Mouse (Mus musculus): ENCODE data around the gene Kcp.

Kcp gene

GRCm38 (mm10) chr6:29523301-29524033 lies 15.7 kb upstream of the Kcp start:
- in situ Hi-C loops (cut with MboI; ENCODE audit: low sequenced_read_pairs) = no loop called here

GRCm38 (mm10) chr6:29522626-29523300 lies 15.0 kb upstream of the Kcp start:
- in situ Hi-C loops (cut with MboI; ENCODE audit: low sequenced_read_pairs) = no loop called here

GRCm38 (mm10) chr6:29517139-29517538 lies 9.4 kb upstream of the Kcp start:
- in situ Hi-C loops (cut with MboI; ENCODE audit: low sequenced_read_pairs) = no loop called here

DNA sequence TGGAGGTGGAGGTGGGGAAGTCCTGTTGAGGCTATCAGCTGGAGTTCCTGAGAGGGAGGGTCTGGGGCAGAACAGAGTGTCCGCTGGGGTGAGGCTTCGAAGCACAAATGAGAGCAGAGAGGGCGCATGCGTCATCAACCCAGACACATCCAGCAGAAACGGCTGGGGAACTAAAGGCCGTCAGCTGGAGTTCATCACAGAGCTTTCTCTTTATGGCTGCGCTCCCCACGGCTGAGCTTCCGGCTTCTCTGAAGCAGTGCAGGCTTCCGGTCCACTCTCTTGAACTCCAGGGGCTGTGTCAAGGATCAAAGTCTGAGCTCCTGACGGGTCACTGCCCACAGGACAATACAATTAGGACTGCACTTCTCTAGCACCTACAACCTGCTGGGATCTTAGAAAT lies 5.5 kb upstream of the Kcp start:
- in situ Hi-C loops (cut with MboI; ENCODE audit: low sequenced_read_pairs) = no loop called here

GRCm38 (mm10) chr6:29509086-29509485 lies 1.3 kb upstream of the Kcp start:
- in situ Hi-C loops (cut with MboI; ENCODE audit: low sequenced_read_pairs) = no loop called here

GRCm38 (mm10) chr6:29506834-29507233 lies 918 bp downstream of the Kcp start:
- in situ Hi-C loops (cut with MboI; ENCODE audit: low sequenced_read_pairs) = no loop called here

DNA sequence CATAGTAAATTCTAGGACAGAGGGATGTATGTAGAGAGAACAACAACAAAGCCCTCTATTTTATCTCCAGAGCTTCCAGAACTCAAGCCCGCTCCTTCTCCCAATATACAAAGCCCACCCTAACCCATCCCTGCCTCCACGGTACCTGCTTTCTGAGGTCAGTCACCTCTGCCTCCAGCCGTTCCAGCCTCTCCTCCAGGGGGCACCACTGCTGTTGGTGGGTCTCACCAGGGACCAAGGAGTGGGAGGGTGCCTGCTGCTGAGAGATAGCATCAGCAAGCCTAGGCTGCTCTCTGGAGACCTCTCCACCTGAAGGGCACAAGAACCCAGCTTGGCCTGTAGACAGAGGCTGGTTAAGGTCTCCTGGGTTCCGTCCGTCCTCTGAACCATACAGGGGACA lies 2.3 kb downstream of the Kcp start:
- in situ Hi-C loops (cut with MboI; ENCODE audit: low sequenced_read_pairs) = no loop called here

GRCm38 (mm10) chr6:29501599-29501998 lies 6.2 kb downstream of the Kcp start:
- in situ Hi-C loops (cut with MboI; ENCODE audit: low sequenced_read_pairs) = no loop called here

DNA sequence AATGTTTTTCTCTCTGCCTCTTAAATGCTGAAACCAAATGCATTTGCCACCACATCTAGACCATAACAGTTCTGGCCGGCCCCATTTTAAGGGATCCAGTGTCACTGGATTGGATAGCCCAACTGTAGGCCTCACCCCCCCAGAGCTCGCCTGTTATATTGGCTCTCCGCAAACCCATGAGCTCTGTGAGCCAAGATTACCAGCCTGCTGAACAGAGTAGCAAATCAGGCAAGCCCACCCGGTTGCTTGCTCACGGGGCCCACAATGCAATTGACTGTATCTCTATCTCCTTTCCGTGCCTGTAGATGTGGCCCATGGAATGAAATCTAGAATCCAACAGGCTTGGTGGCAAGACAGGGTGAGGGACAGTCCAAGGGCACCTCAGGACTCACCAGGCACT lies 6.9 kb downstream of the Kcp start:
- in situ Hi-C loops (cut with MboI; ENCODE audit: low sequenced_read_pairs) = no loop called here

DNA sequence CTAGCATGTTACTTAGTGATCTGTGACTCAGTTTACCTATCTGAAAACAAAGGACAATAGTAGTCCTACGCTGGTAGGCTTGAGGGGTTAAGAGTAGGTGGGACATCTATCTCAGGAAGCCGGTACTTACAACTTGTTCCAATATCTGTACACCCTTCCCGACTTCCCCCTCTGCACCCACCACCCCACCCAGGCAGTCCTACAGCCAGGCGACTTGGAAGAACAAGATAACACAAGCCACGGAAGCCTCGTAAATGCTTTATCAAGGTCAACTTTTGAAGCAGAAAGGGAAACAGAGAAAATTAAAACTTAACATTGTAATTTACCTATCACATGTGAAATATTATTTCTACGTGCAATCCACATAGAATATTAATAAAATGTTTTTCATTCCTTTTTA lies 7.6 kb downstream of the Kcp start:
- in situ Hi-C loops (cut with MboI; ENCODE audit: low sequenced_read_pairs) = no loop called here

GRCm38 (mm10) chr6:29497791-29498190 lies 10.0 kb downstream of the Kcp start:
- in situ Hi-C loops (cut with MboI; ENCODE audit: low sequenced_read_pairs) = no loop called here

DNA sequence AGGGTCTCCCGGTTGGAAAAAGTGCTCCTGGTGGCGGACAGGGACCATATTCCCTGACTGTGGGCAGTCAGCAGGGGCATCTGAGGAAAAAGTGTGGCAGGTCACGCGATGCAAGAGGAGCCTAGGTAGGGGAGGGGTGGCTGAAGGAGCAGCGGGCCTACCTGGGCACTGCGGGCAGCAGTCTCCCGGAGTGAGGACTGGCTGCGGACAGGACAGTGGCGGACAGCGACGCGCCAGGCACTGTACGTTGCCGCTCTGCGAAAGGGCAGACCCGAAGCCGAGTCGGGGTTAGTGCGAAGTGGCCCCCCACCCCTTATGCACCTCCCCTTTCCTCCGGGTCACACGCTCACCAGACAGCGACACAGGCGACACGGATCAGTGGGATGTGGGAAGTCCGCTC lies 11.5 kb downstream of the Kcp start:
- in situ Hi-C loops (cut with MboI; ENCODE audit: low sequenced_read_pairs) = no loop called here

GRCm38 (mm10) chr6:29494101-29494500 lies 13.7 kb downstream of the Kcp start:
- in situ Hi-C loops (cut with MboI; ENCODE audit: low sequenced_read_pairs) = no loop called here

DNA sequence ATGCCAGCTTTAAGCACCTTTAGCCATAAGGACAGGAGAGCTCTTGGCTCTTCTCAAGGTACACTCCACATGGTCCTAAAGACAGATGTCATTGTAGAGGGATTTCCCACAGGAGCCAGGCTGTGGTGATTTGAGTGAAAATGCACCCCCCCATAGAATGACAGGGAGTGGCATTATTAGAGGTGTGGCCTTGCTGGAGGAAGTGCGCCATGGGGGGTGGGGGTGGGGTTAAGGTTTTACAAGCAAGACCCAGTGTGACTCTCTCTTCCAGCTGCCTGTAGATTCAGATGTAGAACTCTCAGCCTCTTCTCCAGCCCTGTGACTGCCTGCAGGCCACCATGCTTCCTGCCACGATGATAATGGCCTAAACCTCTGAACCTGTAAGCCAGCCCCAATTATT lies 21.8 kb downstream of the Kcp start:
- in situ Hi-C loops (cut with MboI; ENCODE audit: low sequenced_read_pairs) = no loop called here

DNA sequence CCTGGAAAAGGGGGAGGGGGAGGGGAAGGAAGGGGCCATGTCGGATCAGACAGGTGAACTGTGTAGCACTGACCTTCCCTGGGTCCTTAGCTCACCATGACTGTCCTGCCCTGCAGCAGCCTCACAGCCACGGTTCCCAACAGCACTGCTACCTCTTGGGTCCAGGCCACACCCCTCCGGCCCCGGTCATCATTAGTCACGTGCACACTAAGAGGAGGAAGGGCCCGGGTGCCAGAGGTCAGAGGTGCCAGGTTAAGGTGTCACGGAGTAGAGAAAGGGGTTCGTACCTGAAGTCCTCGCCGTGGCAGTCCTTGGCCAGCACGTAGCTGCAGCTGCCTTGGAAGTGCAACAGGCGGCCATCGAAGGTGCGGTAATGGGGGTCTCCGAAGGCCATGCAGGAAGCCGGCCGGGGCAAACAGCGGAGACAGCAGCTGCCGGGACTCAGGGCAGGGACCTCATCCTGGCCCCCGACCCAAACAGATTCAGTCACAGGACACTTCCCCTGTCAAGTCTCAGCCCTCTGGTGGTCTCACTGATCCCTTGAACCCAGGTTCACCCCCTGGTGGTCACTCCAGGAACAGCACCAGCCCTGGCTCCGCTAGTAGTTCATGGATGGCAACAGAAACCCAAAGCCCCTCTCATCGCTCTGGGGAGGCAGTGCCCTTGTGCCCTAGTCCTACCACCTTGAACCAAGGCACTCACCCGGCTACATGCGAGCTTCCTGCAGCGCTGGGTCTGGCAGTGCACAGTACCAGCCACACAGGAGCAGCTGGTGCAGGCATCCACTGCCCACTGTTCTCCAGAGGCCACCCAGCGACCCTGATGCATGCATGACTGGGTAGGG lies 22.8 kb downstream of the Kcp start:
- in situ Hi-C loops (cut with MboI; ENCODE audit: low sequenced_read_pairs) = no loop called here

- in situ Hi-C loops (cut with MboI; ENCODE audit: low sequenced_read_pairs) = no loop called here
Observed at GRCm38 (mm10) chr6:29482691-29483090, 25.1 kb downstream of the Kcp start.

DNA sequence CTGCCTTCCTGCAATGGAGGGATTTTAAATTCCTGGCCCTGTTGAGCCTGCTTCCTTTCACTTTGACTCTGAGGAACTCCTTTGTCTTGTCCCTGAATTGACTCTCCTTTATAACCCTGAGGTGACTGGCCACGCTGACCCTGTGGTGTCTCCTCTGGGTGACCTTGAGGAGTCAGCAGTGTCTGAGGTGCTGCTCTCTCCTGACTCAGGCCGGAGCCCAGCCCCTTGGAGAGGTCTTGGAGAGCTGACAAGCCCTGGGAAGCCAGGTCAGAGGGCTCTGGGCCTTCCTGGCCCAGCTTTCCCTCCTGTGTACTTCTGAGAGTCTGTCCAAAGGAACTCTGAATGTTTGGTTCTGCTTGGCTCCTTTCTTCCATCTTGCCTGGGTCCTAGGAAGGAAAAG lies 33.0 kb downstream of the Kcp start:
- in situ Hi-C loops (cut with MboI; ENCODE audit: low sequenced_read_pairs) = no loop called here

- in situ Hi-C loops (cut with MboI; ENCODE audit: low sequenced_read_pairs) = no loop called here
Observed at GRCm38 (mm10) chr6:29473941-29474691, 33.6 kb downstream of the Kcp start.

- in situ Hi-C loops (cut with MboI; ENCODE audit: low sequenced_read_pairs) = no loop called here
Observed at GRCm38 (mm10) chr6:29471137-29471536, 36.6 kb downstream of the Kcp start, which contains the start of gene Atp6v1fnb. Gene Atp6v1fnb, plus strand, starts transcription at chr6:29471437.

DNA sequence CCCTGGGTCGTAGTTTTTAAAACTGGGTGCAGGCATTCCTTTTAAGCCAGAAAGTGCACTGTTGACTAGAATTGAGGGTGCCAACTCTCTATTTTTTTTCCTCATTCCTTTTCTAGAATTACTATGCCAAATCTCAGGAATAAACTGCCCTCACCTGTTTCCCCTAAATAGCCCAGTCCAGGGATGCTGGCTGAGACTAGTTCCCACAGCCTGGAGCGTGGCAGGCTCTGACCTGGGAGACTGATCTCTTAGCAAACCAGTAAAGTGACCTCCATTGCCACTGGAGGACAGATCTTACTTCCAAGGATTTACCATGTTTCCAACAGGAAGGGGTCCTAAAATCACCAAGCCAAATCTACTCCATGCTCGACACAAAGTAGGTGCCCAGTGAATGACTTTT lies 38.9 kb downstream of the Kcp start:
- in situ Hi-C loops (cut with MboI; ENCODE audit: low sequenced_read_pairs) = no loop called here
